Mouse (Mus musculus): ENCODE results near the gene Gfpt1.

- TF ChIP-seq EP300 (IDR thresholded peaks at IDR 0.05) (peak; percentile 49), CTCF (IDR thresholded peaks at IDR 0.05) (no peak)
Measured at GRCm38 (mm10) chr6:87026980-87027379, 15.7 kb upstream of the Gfpt1 start.

All from lung, postnatal 0 days (tissue).